Comparison of ENCODE assay signal across 25 mouse cellular contexts in the genomic region with DNA sequence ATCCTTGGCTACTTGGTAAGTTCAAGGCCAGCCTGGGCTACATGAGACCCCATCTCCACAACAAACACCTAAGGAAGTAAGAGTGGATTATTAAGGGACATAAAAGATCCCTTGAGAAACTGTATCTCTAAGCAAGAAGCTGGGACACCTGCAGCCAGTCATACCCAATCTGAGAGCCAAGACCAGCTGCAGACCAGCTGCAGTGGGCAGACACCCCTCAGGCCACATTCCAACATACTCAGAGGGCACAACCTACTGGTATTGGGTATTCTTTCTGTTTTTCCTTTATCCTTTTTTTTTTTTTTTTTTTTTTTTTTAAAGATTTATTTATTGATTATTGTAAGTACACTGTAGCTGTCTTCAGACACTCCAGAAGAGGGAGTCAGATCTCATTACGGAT. TPM values are rescaled to one million over a fixed set of nuclear protein-coding genes. Genes with fewer than 3 reads are reported as not detected.
DNase-seq lines count a peak whose midpoint lies in the region; TF ChIP-seq lines count a peak whose summit lies in the region.
"Had no signal": no experiment of that assay in that cellular context is flagged by ENCODE, and none has a peak within 500 bp of the region (broad histone marks: within the 10 kb centered on the region; RNA-seq: fewer than 3 reads in every experiment).

No protein-coding gene starts in this region.

- peaks cover 11% of the 10 kb centered on the region for H3K4me1 ChIP-seq in embryonic facial prominence, embryonic 10.5 days
- H3K4me1 ChIP-seq: forebrain, embryonic 10.5 days; forebrain, embryonic 12.5 days had no signal

- DNase-seq in gastrocnemius, adult 2 months = no peak
- no peak for DNase-seq in gastrocnemius, postnatal 4 days (ENCODE audit: low spot score in 2 of 2)
- peak; percentile 12 for DNase-seq in induced T-regulatory cell, adult 2 months (ENCODE audit: low read depth)
- DNase-seq in splenic B cell, adult 2 months (ENCODE audit: low read depth, low spot score) = peak; percentile 47
- DNase-seq in embryonic facial prominence, embryonic 10.5 days (ENCODE audit: low spot score) = no peak
- DNase-seq: adrenal gland, adult 8-10 months; adrenal gland, postnatal 14 days; adrenal gland, postnatal 36 days; B cell, adult 2 months; cerebellum, adult 11-12 months; cerebellum, adult 2 months; cerebellum, adult 9-10 months; cerebellum, postnatal 10 days; cerebellum, postnatal 25 days had no signal

- no peaks in the 10 kb centered on the region for H3K36me3 ChIP-seq in splenic B cell, adult 2 months (ENCODE audit: control insufficient read depth, insufficient read depth, low read length, poor library complexity, severe bottlenecking)
- H3K36me3 ChIP-seq in embryonic facial prominence, embryonic 10.5 days (replicated peaks) = peaks cover 35% of the 10 kb centered on the region

- intact Hi-C loops in gastrocnemius, adult 2 months (cut with DNase I) = no loop called here

- H3K27ac ChIP-seq in gastrocnemius, adult 2 months = peak overlapping the region; percentile 48; the same call in 1 of the 2 replicates
- no peak overlapping the region for H3K27ac ChIP-seq in embryonic facial prominence, embryonic 10.5 days (replicated peaks)
- H3K27ac ChIP-seq: embryonic facial prominence, embryonic 13.5 days; embryonic facial prominence, embryonic 15.5 days; forebrain, embryonic 10.5 days; forebrain, embryonic 12.5 days had no signal

- H3K27me3 ChIP-seq in splenic B cell, adult 2 months (ENCODE audit: control insufficient read depth, insufficient read depth, low read length, poor library complexity, severe bottlenecking) = no peaks in the 10 kb centered on the region
- H3K27me3 ChIP-seq in embryonic facial prominence, embryonic 10.5 days (replicated peaks; ENCODE audit: low read depth, poor library complexity, severe bottlenecking) = no peaks in the 10 kb centered on the region
- H3K27me3 ChIP-seq: CH12.LX; embryonic facial prominence, embryonic 13.5 days; embryonic facial prominence, embryonic 15.5 days; forebrain, embryonic 12.5 days; Patski had no signal

- WGBS in embryonic facial prominence, embryonic 10.5 days = no CpG with 5 or more reads among the region's 1 CpGs

- no peak for TF ChIP-seq CTCF in gastrocnemius, adult 2 months (IDR thresholded peaks at IDR 0.05)

- no peak overlapping the region for H3K4me3 ChIP-seq in gastrocnemius, adult 2 months
- H3K4me3 ChIP-seq in embryonic facial prominence, embryonic 10.5 days = no peak overlapping the region
- H3K4me3 ChIP-seq: embryonic facial prominence, embryonic 13.5 days; embryonic facial prominence, embryonic 15.5 days; erythroblast, embryonic 14.5 days; forebrain, embryonic 10.5 days; forebrain, embryonic 12.5 days had no signal

- no peaks in the 10 kb centered on the region for H3K9me3 ChIP-seq in embryonic facial prominence, embryonic 10.5 days
- H3K9me3 ChIP-seq: embryonic facial prominence, embryonic 13.5 days; embryonic facial prominence, embryonic 15.5 days; forebrain, embryonic 10.5 days; forebrain, embryonic 12.5 days; G1E had no signal

RNA-seq across cellular contexts. Expression of a gene that starts 1.2 kb away (rescaled TPM):
- not detected for total RNA-seq in gastrocnemius, adult 2 months (2021)
- not detected for total RNA-seq in gastrocnemius, postnatal 4 days (2021)
- polyA plus RNA-seq in embryonic facial prominence, embryonic 10.5 days (2016; fragmentation: Nextera tagmentation; extraction: Ambion mirVana) = 0.16 TPM in 1 of 2 replicates, not detected in the other
- total RNA-seq: adrenal gland, adult 18-20 months; adrenal gland, adult 8-10 months; adrenal gland, postnatal 14 days; adrenal gland, postnatal 36 days; CH12.LX; G1E had no signal
- polyA plus RNA-seq: cerebellum, adult 2 months; cortical plate, adult 2 months; embryonic facial prominence, embryonic 13.5 days; erythroblast, embryonic 14.5 days; forebrain, embryonic 10.5 days; forebrain, embryonic 12.5 days; forebrain, embryonic 14.5 days; G1E had no signal

RNA-seq across cellular contexts. Expression of a gene that starts 18.9 kb away (rescaled TPM):
- total RNA-seq in gastrocnemius, adult 2 months (2021) = 10 to 100 TPM; 45.5 to 89.1 TPM
- total RNA-seq in gastrocnemius, postnatal 4 days (2021) = 100 to 1,000 TPM; 127 to 147 TPM
- 1,072 and 1,177 TPM in 2 replicates for polyA plus RNA-seq in embryonic facial prominence, embryonic 10.5 days (2016; fragmentation: Nextera tagmentation; extraction: Ambion mirVana)

RNA-seq across cellular contexts. Expression of a gene that starts 54.2 kb away (rescaled TPM):
- total RNA-seq in gastrocnemius, adult 2 months (2021) = 10 to 100 TPM; 18.9 to 22.0 TPM
- total RNA-seq in gastrocnemius, postnatal 4 days (2021) = 10 to 100 TPM; 24.6 to 34.2 TPM
- polyA plus RNA-seq in embryonic facial prominence, embryonic 10.5 days (2016; fragmentation: Nextera tagmentation; extraction: Ambion mirVana) = 22.4 and 24.1 TPM in 2 replicates

Comparison
In these comparisons a context has a peak if more than half of its experiments do, and no peak if none do; other contexts are left out.
1. DNase-seq: peak in induced T-regulatory cell, adult 2 months (single experiment) and splenic B cell, adult 2 months (single experiment); none in gastrocnemius, adult 2 months (single experiment), gastrocnemius, postnatal 4 days (0 of 2) and embryonic facial prominence, embryonic 10.5 days (single experiment).